Mouse (Mus musculus) forebrain, embryonic 16.5 days (tissue): ENCODE measurements around the gene Zfp985. TPM values are rescaled to one million over a fixed set of nuclear protein-coding genes. Genes with fewer than 3 reads are reported as not detected.
"Not testable (repeated sequence)": the region's sequence is repeated elsewhere in the genome, so short reads cannot be mapped to it uniquely, and the experiment has no call there.

Source experiments
- ATAC-seq: fragments of 200-750 bp; cut with Nextera tagmentation; 2 replicates; pipeline ENCODE4 v1.8.0; 2017; ENCODE audit warnings: mild to moderate bottlenecking, moderate library complexity
- H3K27ac ChIP-seq: fragments of 300-500 bp; sonication (generic); 2 replicates; pipeline ENCODE4 v1.5.1; 2014; ENCODE audit warnings: low read length, control low read depth
- H3K27me3 ChIP-seq: fragments of 300-500 bp; sonication (generic); replicated peaks from 2 replicates; pipeline ENCODE4 v1.6.1; 2014; ENCODE audit warnings: low read length; ENCODE audit not compliant: control insufficient read depth, insufficient read depth
- H3K36me3 ChIP-seq: fragments of 300-500 bp; sonication (generic); 2 replicates; pipeline ENCODE4 v1.6.1; 2014; ENCODE audit not compliant: control insufficient read depth, insufficient read depth
- H3K4me1 ChIP-seq: fragments of 300-500 bp; sonication (generic); replicated peaks from 2 replicates; pipeline ENCODE4 v1.6.1; 2014; ENCODE audit warnings: low read length; ENCODE audit not compliant: control insufficient read depth, insufficient read depth
- H3K4me2 ChIP-seq: fragments of 300-500 bp; sonication (generic); 2 replicates; pipeline ENCODE4 v1.6.1; 2014; ENCODE audit warnings: mild to moderate bottlenecking, low read length, control low read depth
- H3K4me3 ChIP-seq: fragments of 300-500 bp; sonication (generic); replicated peaks from 2 replicates; pipeline ENCODE4 v1.5.1; 2014; ENCODE audit warnings: mild to moderate bottlenecking, low read length, control low read depth
- H3K9ac ChIP-seq: fragments of 300-500 bp; sonication (generic); replicated peaks from 2 replicates; pipeline ENCODE4 v1.6.1; 2014; ENCODE audit warnings: low read depth, low read length, control low read depth
- H3K9me3 ChIP-seq: fragments of 300-500 bp; sonication (generic); 2 replicates; pipeline ENCODE4 v1.6.1; 2016; ENCODE audit warnings: low read length; ENCODE audit not compliant: control insufficient read depth
- WGBS: fragments of 180-500 bp; shearing (Covaris S2); extraction: QIAGEN DNeasy Blood & Tissue Kit; methylation state at CpG from one replicate; pipeline ENCODE4 v1.1.7; 2014; 5-methylcytosine and 5-hydroxymethylcytosine counted together
- polyA plus RNA-seq: library from polyadenylated mRNA; unstranded; fragments of >200 nt; fragmentation: Nextera tagmentation; extraction: Ambion mirVana; gene quantifications from 2 replicates; pipeline ENCODE4 v1.2.1, GENCODE M21; 2015

Zfp985 gene
- polyA plus RNA-seq, 1 experiment from 2014 or later, result not detected

DNA sequence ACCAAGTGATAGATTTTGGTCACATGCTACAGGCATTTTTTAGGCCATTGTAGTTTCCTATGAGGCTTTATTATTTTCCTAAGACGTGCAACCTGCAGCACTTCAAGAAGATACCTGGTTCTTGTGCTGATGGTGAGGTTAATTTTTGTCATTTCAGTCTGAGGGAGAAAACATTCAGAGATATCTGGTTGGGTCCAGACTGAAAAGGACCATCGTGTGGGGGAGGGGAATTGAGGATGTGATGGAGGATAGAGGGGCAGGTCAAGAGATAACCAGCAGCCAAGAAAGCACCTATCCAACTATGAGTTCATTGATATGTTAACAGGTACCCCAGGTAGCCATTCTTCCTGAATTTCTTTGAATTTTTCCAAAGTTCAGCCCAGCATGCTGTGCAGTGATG lies 1.3 kb downstream of the Zfp985 start:
- not testable (repeated sequence) for H3K36me3 ChIP-seq, H3K4me2 ChIP-seq, H3K9me3 ChIP-seq, H3K27me3 ChIP-seq, H3K9ac ChIP-seq, ATAC-seq, H3K4me3 ChIP-seq, H3K4me1 ChIP-seq, H3K27ac ChIP-seq
- WGBS, result 72% methylated on average over 2 of the region's 2 CpGs

DNA sequence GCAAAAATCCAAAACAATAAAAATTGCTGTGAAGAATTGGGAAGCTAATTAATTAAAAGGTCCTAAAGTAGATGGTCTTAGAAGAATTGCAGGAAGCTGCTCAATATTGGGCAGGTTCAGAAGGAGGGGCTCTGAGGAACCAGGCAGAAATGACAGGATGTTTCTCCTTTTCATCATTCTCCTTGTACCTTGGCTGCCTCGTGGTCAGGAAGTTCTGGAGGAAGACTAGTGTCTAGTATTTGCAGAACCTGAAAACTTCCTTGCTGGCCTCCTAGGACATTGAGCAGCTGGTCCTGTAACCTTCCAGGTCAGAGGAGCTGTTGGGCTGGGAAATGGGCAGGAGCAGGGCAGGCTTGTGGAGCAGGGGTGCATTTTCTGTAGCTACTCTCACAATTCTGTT lies 3.8 kb downstream of the Zfp985 start:
- not testable (repeated sequence) for H3K4me2 ChIP-seq, H3K9me3 ChIP-seq, H3K4me1 ChIP-seq, ATAC-seq, H3K36me3 ChIP-seq, H3K27me3 ChIP-seq, H3K27ac ChIP-seq, H3K4me3 ChIP-seq, H3K9ac ChIP-seq
- 48% methylated on average over 1 of the region's 1 CpGs for WGBS

- not testable (repeated sequence) for H3K4me1 ChIP-seq, H3K9ac ChIP-seq, H3K27me3 ChIP-seq, H3K4me3 ChIP-seq, H3K9me3 ChIP-seq, H3K36me3 ChIP-seq, H3K27ac ChIP-seq, ATAC-seq, H3K4me2 ChIP-seq
Measured at GRCm38 (mm10) chr4:147558011-147558410, 4.9 kb downstream of the Zfp985 start.

DNA sequence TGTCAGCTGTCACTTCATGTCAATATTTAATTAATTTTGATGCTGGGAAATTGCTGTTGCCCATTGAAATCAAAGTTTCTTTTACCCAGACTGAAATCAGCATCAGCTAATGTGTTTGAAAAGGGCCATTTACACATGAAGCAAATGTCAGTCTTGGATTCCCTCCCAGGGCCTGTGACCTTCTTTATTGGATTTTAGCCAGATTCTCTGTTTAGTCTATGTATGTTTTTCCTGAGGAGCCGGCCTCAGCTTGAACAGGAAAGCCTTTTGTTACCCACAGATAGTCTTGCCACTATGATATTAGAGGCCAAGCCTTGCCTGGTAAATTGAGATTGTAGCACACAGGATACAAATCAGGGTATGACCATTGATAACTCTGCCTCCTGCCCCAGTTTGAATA lies 6.0 kb downstream of the Zfp985 start:
- H3K27ac ChIP-seq, H3K4me2 ChIP-seq, ATAC-seq, H3K36me3 ChIP-seq, H3K4me3 ChIP-seq, H3K27me3 ChIP-seq, H3K9me3 ChIP-seq, H3K9ac ChIP-seq, H3K4me1 ChIP-seq: not testable (repeated sequence)
- WGBS, result 67% methylated on average over 1 of the region's 1 CpGs

DNA sequence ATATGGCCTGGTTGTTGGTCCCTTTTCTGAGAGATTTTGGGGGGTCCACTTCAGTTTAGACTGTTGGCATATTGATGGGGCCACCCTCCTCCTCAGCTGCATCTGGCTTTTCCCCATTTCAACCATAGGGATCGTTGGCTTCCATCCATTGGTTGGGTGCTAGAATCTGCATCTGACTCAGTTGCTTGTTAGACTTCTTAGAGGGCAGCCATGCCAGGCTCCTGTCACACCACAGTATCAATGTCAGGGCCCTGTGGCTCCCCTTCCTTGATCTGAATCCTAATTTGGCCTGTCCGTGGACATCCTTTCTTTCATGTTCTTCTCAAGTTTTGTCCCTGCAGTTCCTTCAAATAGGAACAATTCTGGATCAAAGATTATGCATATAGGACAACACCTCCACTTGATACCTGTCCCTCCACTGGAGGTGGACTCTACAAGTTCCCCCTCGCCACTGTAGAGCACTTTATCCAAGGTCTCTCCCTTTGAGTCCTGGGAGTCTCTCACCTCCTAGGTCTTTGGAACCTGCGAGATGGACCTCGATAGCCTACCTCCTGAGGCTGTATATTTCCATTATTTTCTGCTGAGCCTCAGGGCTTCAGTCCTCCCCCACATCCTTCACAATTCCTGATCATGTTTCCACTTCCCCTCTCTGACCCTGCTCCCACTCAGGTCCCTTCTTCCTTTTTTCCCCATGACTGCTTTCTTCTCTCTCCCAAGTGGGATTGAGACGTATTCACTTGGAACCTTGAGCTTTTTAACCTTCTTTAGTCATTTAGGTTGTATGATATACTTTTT lies 12.5 kb downstream of the Zfp985 start:
- Histone ChIP-seq H3K27me3 (no peaks in the 10 kb centered on the region), H3K27ac (no peak overlapping the region), H3K4me2 (no peak overlapping the region), H3K9ac (no peak overlapping the region), H3K4me3 (no peak overlapping the region), H3K4me1 (no peaks in the 10 kb centered on the region), H3K36me3 (no peaks in the 10 kb centered on the region), H3K9me3 (peaks cover 5% of the 10 kb centered on the region)
- WGBS, result 74% methylated on average over 6 of the region's 6 CpGs
- no peak for ATAC-seq

- not testable (repeated sequence) for H3K27me3 ChIP-seq, H3K9me3 ChIP-seq, H3K9ac ChIP-seq, H3K4me2 ChIP-seq, H3K4me1 ChIP-seq, H3K36me3 ChIP-seq, H3K27ac ChIP-seq, ATAC-seq, H3K4me3 ChIP-seq
- WGBS, result 90% methylated on average over 8 of the region's 8 CpGs
Measured at GRCm38 (mm10) chr4:147571156-147571555, 18.1 kb downstream of the Zfp985 start.

DNA sequence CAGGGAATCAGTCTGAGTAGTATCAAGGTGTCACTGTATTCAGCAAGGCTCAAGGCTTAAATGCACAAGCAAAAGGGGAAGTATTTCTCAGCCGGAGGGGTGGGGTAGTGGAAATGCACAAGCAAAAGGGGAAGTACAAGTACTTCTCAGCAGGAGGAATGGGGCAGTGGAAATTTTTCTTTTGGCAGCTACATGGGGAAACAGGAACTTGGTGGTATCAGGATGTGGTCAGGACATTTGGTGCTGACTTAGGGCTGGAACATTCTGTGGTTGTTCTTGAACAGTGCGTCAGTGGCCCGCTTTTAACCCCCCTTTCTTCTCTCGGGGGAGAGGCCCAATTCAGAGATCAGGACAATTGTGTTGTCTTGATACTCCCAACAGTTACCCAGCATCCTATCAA lies 26.3 kb downstream of the Zfp985 start:
- not testable (repeated sequence) for H3K4me3 ChIP-seq, H3K9ac ChIP-seq, H3K27me3 ChIP-seq, ATAC-seq, H3K4me2 ChIP-seq, H3K36me3 ChIP-seq, H3K27ac ChIP-seq, H3K4me1 ChIP-seq
- peaks cover 10% of the 10 kb centered on the region for H3K9me3 ChIP-seq
- WGBS, result 91% methylated on average over 4 of the region's 4 CpGs

DNA sequence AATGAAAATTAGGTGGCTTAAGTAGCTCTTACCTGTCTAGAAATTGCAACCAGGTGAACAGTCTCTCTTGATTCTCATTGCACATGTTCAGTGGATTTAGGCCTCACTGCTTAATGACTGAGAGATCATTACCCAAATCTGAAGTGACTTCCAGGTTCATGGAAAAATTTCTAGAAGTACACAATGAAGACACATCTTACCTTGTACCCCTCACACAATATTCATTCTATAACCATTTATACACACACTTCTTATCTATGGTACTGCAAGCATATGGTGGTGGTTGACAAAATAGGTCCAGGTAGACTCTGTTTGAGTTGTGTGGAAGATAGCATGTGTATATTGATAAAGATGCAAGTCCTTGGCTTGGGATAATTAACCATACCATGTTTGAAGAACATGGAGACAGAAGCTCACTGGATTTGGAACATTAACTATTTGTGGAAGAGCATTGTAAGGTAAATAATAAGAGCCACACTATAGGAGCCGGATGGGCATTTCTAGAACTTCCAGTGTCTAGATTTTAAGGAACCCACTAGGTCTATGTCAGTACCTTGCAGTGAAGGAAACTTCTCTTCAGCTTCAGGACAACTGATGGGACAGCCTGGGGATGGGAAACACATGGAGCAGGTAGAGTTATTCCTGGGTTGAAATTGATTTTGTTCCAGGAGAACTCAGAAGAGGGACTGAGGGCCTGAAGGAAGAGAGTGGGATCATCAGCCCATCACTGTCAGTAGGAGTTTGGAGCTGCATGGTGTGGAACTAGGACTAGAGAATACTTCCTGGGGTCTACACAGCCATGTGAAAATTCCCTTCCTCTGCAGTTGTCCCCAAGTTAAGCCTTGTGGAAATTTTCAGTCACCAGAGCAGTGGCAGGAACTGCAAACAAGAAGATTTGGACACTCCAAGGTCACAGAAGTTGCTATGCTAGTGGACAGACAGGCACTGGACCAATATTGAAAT lies 33.7 kb downstream of the Zfp985 start:
- H3K9ac ChIP-seq, result no peak overlapping the region
- no peak overlapping the region for H3K4me3 ChIP-seq
- no peaks in the 10 kb centered on the region for H3K36me3 ChIP-seq
- WGBS, result 61% methylated on average over 1 of the region's 1 CpGs
- H3K9me3 ChIP-seq, result peaks cover 12% of the 10 kb centered on the region
- ATAC-seq, result no peak
- no peaks in the 10 kb centered on the region for H3K4me1 ChIP-seq
- H3K27me3 ChIP-seq, result no peaks in the 10 kb centered on the region
- no peak overlapping the region for H3K27ac ChIP-seq
- no peak overlapping the region for H3K4me2 ChIP-seq

DNA sequence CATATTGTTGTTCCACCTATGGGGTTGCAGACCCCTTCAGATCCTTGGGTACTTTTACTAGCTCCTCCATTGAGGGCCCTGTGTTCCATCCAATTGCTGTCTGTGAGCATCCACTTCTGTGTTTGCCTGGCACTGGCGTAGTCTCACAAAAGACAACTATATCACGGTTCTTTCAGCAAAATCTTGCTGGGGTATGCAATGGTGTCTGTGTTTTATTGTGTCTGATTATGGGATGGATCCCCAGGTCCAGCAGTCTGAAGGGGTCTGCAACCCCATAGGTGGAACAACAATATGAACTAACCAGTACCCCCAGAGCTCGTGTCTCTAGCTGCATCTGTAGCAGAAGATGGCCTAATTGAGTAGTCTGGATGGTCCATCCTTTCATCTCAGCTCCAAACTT lies 41.6 kb downstream of the Zfp985 start:
- H3K4me1 ChIP-seq, H3K4me3 ChIP-seq, ATAC-seq, H3K36me3 ChIP-seq, H3K27ac ChIP-seq, H3K9me3 ChIP-seq, H3K9ac ChIP-seq, H3K4me2 ChIP-seq, H3K27me3 ChIP-seq: not testable (repeated sequence)
- 82% methylated on average over 3 of the region's 3 CpGs for WGBS
